24 mouse cellular contexts compared by ENCODE assay signal in genomic region chr1:40094601-40095304, GRCm38 (mm10). TPM values are rescaled to one million over a fixed set of nuclear protein-coding genes. Genes with fewer than 3 reads are reported as not detected.
DNase-seq lines count a peak whose midpoint lies in the region; ATAC-seq and TF ChIP-seq lines count a peak whose summit lies in the region.
"Had no signal": no experiment of that assay in that cellular context is flagged by ENCODE, and none has a peak within 500 bp of the region (broad histone marks: within the 10 kb centered on the region; RNA-seq: fewer than 3 reads in every experiment).

No protein-coding gene starts in this region.

- DNase-seq in gastrocnemius, adult 18-20 months (ENCODE audit: low spot score): peak; percentile 60
- no peak for DNase-seq in gastrocnemius, adult 8-10 months (ENCODE audit: low spot score in 2 of 2)
- peak; percentile 34 for DNase-seq in limb, embryonic 14.5 days (ENCODE audit: low spot score)
- no peak for DNase-seq in limb, embryonic 10.5 days (ENCODE audit: low spot score)
- DNase-seq in adipocyte (ENCODE audit: low spot score): peak; percentile 56
- no peak for DNase-seq in forebrain, embryonic 14.5 days (ENCODE audit: low spot score)
- DNase-seq: adrenal gland, adult 2 months; adrenal gland, postnatal 25 days; cerebellum, adult 8-10 months; embryo, embryonic 11 days; heart, postnatal 36 days had no signal

- H3K4me1 ChIP-seq in limb, embryonic 14.5 days (ENCODE audit: control insufficient read depth, insufficient read depth, low read length): no peaks in the 10 kb centered on the region
- H3K4me1 ChIP-seq in limb, embryonic 10.5 days: peaks cover 4% of the 10 kb centered on the region; the same call in 1 of the 2 replicates
- no peaks in the 10 kb centered on the region; the same call in 1 of the 2 replicates for H3K4me1 ChIP-seq in embryonic fibroblast, embryonic 13.5 days (ENCODE audit: control insufficient read depth, insufficient read depth, low read length)
- no peaks in the 10 kb centered on the region for H3K4me1 ChIP-seq in forebrain, embryonic 14.5 days (ENCODE audit: control insufficient read depth, insufficient read depth, low read length)
- H3K4me1 ChIP-seq: embryonic facial prominence, embryonic 12.5 days; heart, embryonic 13.5 days; hindbrain, embryonic 15.5 days had no signal

- H3K4me3 ChIP-seq in limb, embryonic 14.5 days (replicated peaks; ENCODE audit: low read length): no peak overlapping the region
- H3K4me3 ChIP-seq in limb, embryonic 10.5 days: no peak overlapping the region
- H3K4me3 ChIP-seq in embryonic fibroblast, embryonic 13.5 days (ENCODE audit: insufficient read depth, low read length): no peak overlapping the region
- H3K4me3 ChIP-seq in forebrain, embryonic 14.5 days (ENCODE audit: low read depth, low read length): no peak overlapping the region
- H3K4me3 ChIP-seq: embryonic facial prominence, embryonic 12.5 days; heart, embryonic 13.5 days; hindbrain, embryonic 15.5 days had no signal

- ATAC-seq in limb, embryonic 14.5 days (ENCODE audit: low FRiP score, low read depth): no peak
- no peak for ATAC-seq in megakaryocyte, adult 5-6 weeks (ENCODE audit: poor library complexity, severe bottlenecking)
- ATAC-seq in forebrain, embryonic 14.5 days: no peak
- ATAC-seq: activated CD4-positive, CD25-positive, alpha-beta regulatory T cell, adult 4 months; forebrain, embryonic 16.5 days; intestine, postnatal 0 days; Patski had no signal

- 49% methylated on average over 3 of the region's 3 CpGs for WGBS in limb, embryonic 14.5 days
- WGBS in limb, embryonic 10.5 days: 68% methylated on average over 3 of the region's 3 CpGs
- WGBS in forebrain, embryonic 14.5 days: 82% methylated on average over 3 of the region's 3 CpGs

- no peak overlapping the region for H3K4me2 ChIP-seq in limb, embryonic 14.5 days (replicated peaks; ENCODE audit: low read depth, low read length, severe bottlenecking)
- H3K4me2 ChIP-seq in forebrain, embryonic 14.5 days (ENCODE audit: low read length): no peak overlapping the region
- H3K4me2 ChIP-seq: embryonic facial prominence, embryonic 12.5 days; heart, embryonic 13.5 days; hindbrain, embryonic 15.5 days had no signal

- no peak overlapping the region for H3K9ac ChIP-seq in limb, embryonic 14.5 days (ENCODE audit: low read depth, low read length, severe bottlenecking)
- H3K9ac ChIP-seq in forebrain, embryonic 14.5 days (ENCODE audit: low read length): no peak overlapping the region
- H3K9ac ChIP-seq: embryonic facial prominence, embryonic 12.5 days; heart, embryonic 13.5 days; hindbrain, embryonic 15.5 days had no signal

- TF ChIP-seq POLR2A in limb, embryonic 14.5 days (IDR thresholded peaks at IDR 0.05; ENCODE audit: borderline replicate concordance, extremely low read depth, insufficient read depth, insufficient read length): no peak
- no peak for TF ChIP-seq POLR2A in embryonic fibroblast, embryonic 13.5 days (IDR thresholded peaks at IDR 0.05; ENCODE audit: low read depth, low read length)

- no peak overlapping the region for H3K27ac ChIP-seq in limb, embryonic 14.5 days (replicated peaks; ENCODE audit: low read depth, low read length)
- H3K27ac ChIP-seq in limb, embryonic 10.5 days: no peak overlapping the region
- H3K27ac ChIP-seq in embryonic fibroblast, embryonic 13.5 days (ENCODE audit: insufficient read depth, low read length): peak overlapping the region; percentile 72; the same call in 1 of the 2 replicates
- no peak overlapping the region for H3K27ac ChIP-seq in forebrain, embryonic 14.5 days (ENCODE audit: low read depth, low read length)
- H3K27ac ChIP-seq: embryonic facial prominence, embryonic 12.5 days; heart, embryonic 13.5 days; hindbrain, embryonic 15.5 days had no signal

- H3K9me3 ChIP-seq in limb, embryonic 14.5 days (ENCODE audit: control insufficient read depth, low read length): no peaks in the 10 kb centered on the region
- no peaks in the 10 kb centered on the region for H3K9me3 ChIP-seq in limb, embryonic 10.5 days (replicated peaks)
- no peaks in the 10 kb centered on the region for H3K9me3 ChIP-seq in forebrain, embryonic 14.5 days (replicated peaks; ENCODE audit: control insufficient read depth, low read length)
- H3K9me3 ChIP-seq: embryonic facial prominence, embryonic 12.5 days; heart, embryonic 13.5 days; hindbrain, embryonic 15.5 days had no signal

- no peak for TF ChIP-seq CTCF in embryonic fibroblast, embryonic 13.5 days (IDR thresholded peaks at IDR 0.05; ENCODE audit: borderline replicate concordance, insufficient read depth, low read length)

- no peaks in the 10 kb centered on the region for H3K27me3 ChIP-seq in limb, embryonic 14.5 days (ENCODE audit: control insufficient read depth, insufficient read depth, low read length)
- H3K27me3 ChIP-seq in limb, embryonic 10.5 days (ENCODE audit: low read depth, poor library complexity, severe bottlenecking): no peaks in the 10 kb centered on the region
- H3K27me3 ChIP-seq in forebrain, embryonic 14.5 days (replicated peaks; ENCODE audit: control insufficient read depth, insufficient read depth, low read length): no peaks in the 10 kb centered on the region
- H3K27me3 ChIP-seq: CH12.LX; embryonic facial prominence, embryonic 12.5 days; hindbrain, embryonic 15.5 days had no signal

- H3K36me3 ChIP-seq in limb, embryonic 14.5 days (ENCODE audit: control insufficient read depth, insufficient read depth, low read length): no peaks in the 10 kb centered on the region
- no peaks in the 10 kb centered on the region for H3K36me3 ChIP-seq in limb, embryonic 10.5 days
- no peaks in the 10 kb centered on the region for H3K36me3 ChIP-seq in forebrain, embryonic 14.5 days (ENCODE audit: control insufficient read depth, insufficient read depth, low read length)
- H3K36me3 ChIP-seq: embryonic facial prominence, embryonic 12.5 days; heart, embryonic 13.5 days; hindbrain, embryonic 15.5 days had no signal

RNA-seq across cellular contexts. Expression of gene Il1r2, which starts 20.9 kb away (rescaled TPM):
- 1 to 10 TPM in 1 of 2 experiments, under 1 TPM in 1; 0.50 to 1.0 TPM for total RNA-seq in gastrocnemius, adult 18-20 months (2021)
- total RNA-seq in gastrocnemius, adult 8-10 months (2022): under 1 TPM in 2 of 4 experiments, not detected in 2; 0.47 to 0.91 TPM
- 0.58 and 0.64 TPM in 2 replicates for polyA plus RNA-seq in limb, embryonic 14.5 days (2012; rRNA removed)
- polyA plus RNA-seq in limb, embryonic 14.5 days (2014; fragmentation: Nextera tagmentation; extraction: Ambion mirVana): 1.6 and 1.8 TPM in 2 replicates
- 0.41 and 0.54 TPM in 2 replicates for polyA plus RNA-seq in limb, embryonic 10.5 days (2016; fragmentation: Nextera tagmentation; extraction: Ambion mirVana)
- 0.83 TPM in 1 of 2 replicates, not detected in the other for polyA plus RNA-seq in embryonic fibroblast, embryonic 13.5 days (2011; ENCODE audit: insufficient read length, low read depth, missing spikeins)
- total RNA-seq in megakaryocyte, adult 5-6 weeks (2015): 16.3 and 22.4 TPM in 2 replicates
- total RNA-seq in megakaryocyte, adult 5-6 weeks (2017): 19.2 and 27.0 TPM in 2 replicates
- 0.38 and 0.83 TPM in 2 replicates for polyA plus RNA-seq in forebrain, embryonic 14.5 days (2014; fragmentation: Nextera tagmentation; extraction: Ambion mirVana)
- total RNA-seq: adrenal gland, postnatal 25 days; common myeloid progenitor, adult 5-6 weeks; heart, adult 8-10 months; heart, postnatal 36 days had no signal
- polyA plus RNA-seq: adrenal gland, adult 2 months; hindbrain, embryonic 11.5 days had no signal

Comparison
In these comparisons a context has a peak if more than half of its experiments do, and no peak if none do; other contexts are left out.
1. DNase-seq: peak in gastrocnemius, adult 18-20 months (single experiment), limb, embryonic 14.5 days (single experiment) and adipocyte (single experiment); none in gastrocnemius, adult 8-10 months (0 of 2), limb, embryonic 10.5 days (single experiment) and forebrain, embryonic 14.5 days (single experiment).